Mouse (Mus musculus) hindbrain, embryonic 16.5 days (tissue): ENCODE results near the gene Itgb2l. TPM values are rescaled to one million over a fixed set of nuclear protein-coding genes. Genes with fewer than 3 reads are reported as not detected.

Source experiments
- ATAC-seq: fragments of 200-750 bp; cut with Nextera tagmentation; 2 replicates; pipeline ENCODE4 v1.8.0; 2017; ENCODE audit warnings: moderate TSS enrichment, moderate library complexity
- H3K27ac ChIP-seq: fragments of 300-500 bp; sonication (generic); 2 replicates; pipeline ENCODE4 v1.5.1; 2014; ENCODE audit warnings: low read depth, mild to moderate bottlenecking, control low read depth, low read length, moderate library complexity
- H3K27me3 ChIP-seq: fragments of 300-500 bp; sonication (generic); replicated peaks from 2 replicates; pipeline ENCODE4 v1.6.1; 2014; ENCODE audit warnings: low read length; ENCODE audit not compliant: control insufficient read depth, insufficient read depth
- H3K36me3 ChIP-seq: fragments of 300-500 bp; sonication (generic); 2 replicates; pipeline ENCODE4 v1.6.1; 2014; ENCODE audit warnings: mild to moderate bottlenecking, low read length, moderate library complexity, mixed read lengths; ENCODE audit not compliant: control insufficient read depth, insufficient read depth
- H3K4me1 ChIP-seq: fragments of 300-500 bp; sonication (generic); 2 replicates; pipeline ENCODE4 v1.6.1; 2014; ENCODE audit warnings: low read depth, low read length; ENCODE audit not compliant: control insufficient read depth, insufficient read depth
- H3K4me2 ChIP-seq: fragments of 300-500 bp; sonication (generic); 2 replicates; pipeline ENCODE4 v1.6.1; 2014; ENCODE audit warnings: mild to moderate bottlenecking, low read length, control low read depth, moderate library complexity
- H3K4me3 ChIP-seq: fragments of 300-500 bp; sonication (generic); 2 replicates; pipeline ENCODE4 v1.5.1; 2014; ENCODE audit warnings: mild to moderate bottlenecking, low read length, control low read depth, moderate library complexity
- H3K9ac ChIP-seq: fragments of 300-500 bp; sonication (generic); 2 replicates; pipeline ENCODE4 v1.6.1; 2014; ENCODE audit warnings: low read depth, mild to moderate bottlenecking, control low read depth, low read length, moderate library complexity
- H3K9me3 ChIP-seq: fragments of 300-500 bp; sonication (generic); 2 replicates; pipeline ENCODE4 v1.6.1; 2014; ENCODE audit warnings: mild to moderate bottlenecking, low read length, moderate library complexity; ENCODE audit not compliant: control insufficient read depth
- WGBS: fragments of 180-500 bp; shearing (Covaris S2); extraction: QIAGEN DNeasy Blood & Tissue Kit; methylation state at CpG from one replicate; pipeline ENCODE4 v1.1.7; 2014; 5-methylcytosine and 5-hydroxymethylcytosine counted together
- polyA plus RNA-seq: library from polyadenylated mRNA; unstranded; fragments of >200 nt; fragmentation: Nextera tagmentation; extraction: Ambion mirVana; gene quantifications from 2 replicates; pipeline ENCODE4 v1.2.1, GENCODE M21; 2015

Itgb2l gene
- polyA plus RNA-seq, 1 experiment from 2014 or later = 0.11 TPM

GRCm38 (mm10) chr16:96439682-96440081 lies 3.7 kb downstream of the Itgb2l start:
- Histone ChIP-seq H3K9ac (no peak overlapping the region), H3K27me3 (no peaks in the 10 kb centered on the region), H3K4me1 (no peaks in the 10 kb centered on the region), H3K36me3 (no peaks in the 10 kb centered on the region), H3K9me3 (no peaks in the 10 kb centered on the region), H3K27ac (no peak overlapping the region), H3K4me2 (no peak overlapping the region), H3K4me3 (no peak overlapping the region)
- WGBS = 89% methylated on average over 4 of the region's 4 CpGs
- no peak for ATAC-seq

- Histone ChIP-seq H3K4me2 (no peak overlapping the region), H3K4me1 (no peaks in the 10 kb centered on the region), H3K9me3 (no peaks in the 10 kb centered on the region), H3K27me3 (no peaks in the 10 kb centered on the region), H3K27ac (no peak overlapping the region), H3K9ac (no peak overlapping the region), H3K36me3 (no peaks in the 10 kb centered on the region), H3K4me3 (no peak overlapping the region)
- no peak for ATAC-seq
- 81% methylated on average over 5 of the region's 5 CpGs for WGBS
These were observed 4.5 kb downstream of the Itgb2l start for GRCm38 (mm10) chr16:96438946-96439345.

- WGBS = 88% methylated on average over 3 of the region's 3 CpGs
These were observed 9.2 kb downstream of the Itgb2l start for GRCm38 (mm10) chr16:96434024-96434785.

GRCm38 (mm10) chr16:96433266-96433665 lies 10.2 kb downstream of the Itgb2l start:
- Histone ChIP-seq H3K4me2 (no peak overlapping the region), H3K4me3 (no peak overlapping the region), H3K36me3 (no peaks in the 10 kb centered on the region), H3K27me3 (no peaks in the 10 kb centered on the region), H3K9ac (no peak overlapping the region), H3K9me3 (no peaks in the 10 kb centered on the region), H3K4me1 (no peaks in the 10 kb centered on the region), H3K27ac (no peak overlapping the region)
- 89% methylated on average over 10 of the region's 10 CpGs for WGBS
- no peak for ATAC-seq

More at GRCm38 (mm10) chr16:96434024-96434785, 9.2 kb downstream of the Itgb2l start:
- H3K4me2 ChIP-seq = no peak overlapping the region
- no peaks in the 10 kb centered on the region for H3K9me3 ChIP-seq
- no peaks in the 10 kb centered on the region for H3K27me3 ChIP-seq
- H3K9ac ChIP-seq = no peak overlapping the region
- no peaks in the 10 kb centered on the region for H3K4me1 ChIP-seq
- H3K4me3 ChIP-seq = no peak overlapping the region
- no peak overlapping the region for H3K27ac ChIP-seq
- no peaks in the 10 kb centered on the region for H3K36me3 ChIP-seq
- no peak for ATAC-seq

GRCm38 (mm10) chr16:96429046-96429445 lies 14.4 kb downstream of the Itgb2l start:
- Histone ChIP-seq H3K9me3 (no peaks in the 10 kb centered on the region), H3K4me3 (no peak overlapping the region), H3K4me2 (no peak overlapping the region), H3K27ac (no peak overlapping the region), H3K27me3 (no peaks in the 10 kb centered on the region), H3K9ac (no peak overlapping the region), H3K36me3 (no peaks in the 10 kb centered on the region), H3K4me1 (no peaks in the 10 kb centered on the region)
- 68% methylated on average over 3 of the region's 3 CpGs for WGBS
- ATAC-seq = no peak

- Histone ChIP-seq H3K4me2 (no peak overlapping the region), H3K4me1 (no peaks in the 10 kb centered on the region), H3K9ac (no peak overlapping the region), H3K4me3 (no peak overlapping the region), H3K27me3 (no peaks in the 10 kb centered on the region), H3K9me3 (no peaks in the 10 kb centered on the region), H3K27ac (no peak overlapping the region), H3K36me3 (no peaks in the 10 kb centered on the region)
- no peak for ATAC-seq
- WGBS = 79% methylated on average over 7 of the region's 7 CpGs
These were observed 16.7 kb downstream of the Itgb2l start for GRCm38 (mm10) chr16:96426671-96427070.

GRCm38 (mm10) chr16:96425044-96425443 lies 18.4 kb downstream of the Itgb2l start:
- H3K36me3 ChIP-seq = no peaks in the 10 kb centered on the region
- H3K27me3 ChIP-seq = no peaks in the 10 kb centered on the region
- WGBS = 94% methylated on average over 2 of the region's 2 CpGs
- no peak overlapping the region for H3K9ac ChIP-seq
- H3K4me1 ChIP-seq = no peaks in the 10 kb centered on the region
- ATAC-seq = no peak
- no peaks in the 10 kb centered on the region for H3K9me3 ChIP-seq
- H3K4me3 ChIP-seq = no peak overlapping the region
- H3K27ac ChIP-seq = no peak overlapping the region
- H3K4me2 ChIP-seq = no peak overlapping the region

- peak; percentile 86 for ATAC-seq
- Histone ChIP-seq H3K4me1 (no peaks in the 10 kb centered on the region), H3K9ac (no peak overlapping the region), H3K27ac (no peak overlapping the region), H3K27me3 (no peaks in the 10 kb centered on the region), H3K4me2 (no peak overlapping the region), H3K9me3 (no peaks in the 10 kb centered on the region), H3K36me3 (no peaks in the 10 kb centered on the region), H3K4me3 (no peak overlapping the region)
- WGBS = 12% methylated on average over 4 of the region's 4 CpGs
These were observed 35.4 kb downstream of the Itgb2l start for GRCm38 (mm10) chr16:96408064-96408465.

- Histone ChIP-seq H3K36me3 (no peaks in the 10 kb centered on the region), H3K27ac (no peak overlapping the region), H3K9ac (no peak overlapping the region), H3K4me1 (no peaks in the 10 kb centered on the region), H3K27me3 (no peaks in the 10 kb centered on the region), H3K9me3 (no peaks in the 10 kb centered on the region), H3K4me2 (no peak overlapping the region), H3K4me3 (no peak overlapping the region)
- no peak for ATAC-seq
- 66% methylated on average over 4 of the region's 4 CpGs for WGBS
These were observed 37.1 kb downstream of the Itgb2l start for GRCm38 (mm10) chr16:96406312-96406711.
